Mouse (Mus musculus): ENCODE results near the gene Samm50.
A peak's percentile ranks its signal among the peaks of the same experiment; 100 is the strongest.
"Not testable (repeated sequence)": the region's sequence is repeated elsewhere in the genome, so short reads cannot be mapped to it uniquely, and the experiment has no call there.

The Samm50 gene

GRCm38 (mm10) chr15:84192058-84192791 is at the start of gene Samm50:
TSS of gene Samm50 (plus strand) at chr15:84192241.
- peak; percentile 78 to 81 for DNase-seq (ENCODE audit: low spot score in 2 of 2)

- DNase-seq (ENCODE audit: low spot score in 2 of 2) = no peak
Measured at GRCm38 (mm10) chr15:84156158-84156557, 35.9 kb upstream of the Samm50 start.

GRCm38 (mm10) chr15:84157530-84157929 is 34.5 kb upstream of the Samm50 start:
- DNase-seq (ENCODE audit: low spot score in 2 of 2) = not testable (repeated sequence)

GRCm38 (mm10) chr15:84161871-84162270 is 30.2 kb upstream of the Samm50 start:
- DNase-seq (ENCODE audit: low spot score in 2 of 2) = no peak

GRCm38 (mm10) chr15:84166818-84167217 is 25.2 kb upstream of the Samm50 start:
- no peak for DNase-seq (ENCODE audit: low spot score in 2 of 2)

GRCm38 (mm10) chr15:84167600-84167999 is 24.4 kb upstream of the Samm50 start, which contains the start of gene Pnpla3:
TSS of gene Pnpla3 (plus strand) at chr15:84167837.
- peak; percentile 39 to 44 for DNase-seq (ENCODE audit: low spot score in 2 of 2)

- no peak for DNase-seq (ENCODE audit: low spot score in 2 of 2)
Measured at GRCm38 (mm10) chr15:84168170-84169161, 23.6 kb upstream of the Samm50 start.

GRCm38 (mm10) chr15:84169511-84169910 is 22.5 kb upstream of the Samm50 start:
- DNase-seq (ENCODE audit: low spot score in 2 of 2) = no peak

GRCm38 (mm10) chr15:84171166-84171565 is 20.9 kb upstream of the Samm50 start:
- DNase-seq (ENCODE audit: low spot score in 2 of 2) = no peak

GRCm38 (mm10) chr15:84178733-84179132 is 13.3 kb upstream of the Samm50 start:
- no peak for DNase-seq (ENCODE audit: low spot score in 2 of 2)

GRCm38 (mm10) chr15:84182000-84182399 is 10.0 kb upstream of the Samm50 start:
- DNase-seq (ENCODE audit: low spot score in 2 of 2) = no peak

- DNase-seq (ENCODE audit: low spot score in 2 of 2) = no peak
Measured at GRCm38 (mm10) chr15:84183967-84184366, 8.1 kb upstream of the Samm50 start.

GRCm38 (mm10) chr15:84186196-84186595 is 5.8 kb upstream of the Samm50 start:
- DNase-seq (ENCODE audit: low spot score in 2 of 2) = no peak

- DNase-seq (ENCODE audit: low spot score in 2 of 2) = no peak
Measured at GRCm38 (mm10) chr15:84188887-84189530, 3.0 kb upstream of the Samm50 start.

- no peak for DNase-seq (ENCODE audit: low spot score in 2 of 2)
Measured at GRCm38 (mm10) chr15:84189881-84190280, 2.2 kb upstream of the Samm50 start.

- no peak for DNase-seq (ENCODE audit: low spot score in 2 of 2)
Measured at GRCm38 (mm10) chr15:84191724-84192057, 350 bp upstream of the Samm50 start.

GRCm38 (mm10) chr15:84196486-84197165 is 4.6 kb downstream of the Samm50 start:
- no peak for DNase-seq (ENCODE audit: low spot score in 2 of 2)

- no peak for DNase-seq (ENCODE audit: low spot score in 2 of 2)
Measured at GRCm38 (mm10) chr15:84207327-84207726, 15.3 kb downstream of the Samm50 start.

GRCm38 (mm10) chr15:84209517-84210412 is 17.7 kb downstream of the Samm50 start:
- peak; percentile 30 to 38 for DNase-seq (ENCODE audit: low spot score in 2 of 2)

GRCm38 (mm10) chr15:84210461-84210860 is 18.4 kb downstream of the Samm50 start:
- no peak for DNase-seq (ENCODE audit: low spot score in 2 of 2)
